Comparison of ENCODE assay signal across 20 mouse cellular contexts in the genomic region with DNA sequence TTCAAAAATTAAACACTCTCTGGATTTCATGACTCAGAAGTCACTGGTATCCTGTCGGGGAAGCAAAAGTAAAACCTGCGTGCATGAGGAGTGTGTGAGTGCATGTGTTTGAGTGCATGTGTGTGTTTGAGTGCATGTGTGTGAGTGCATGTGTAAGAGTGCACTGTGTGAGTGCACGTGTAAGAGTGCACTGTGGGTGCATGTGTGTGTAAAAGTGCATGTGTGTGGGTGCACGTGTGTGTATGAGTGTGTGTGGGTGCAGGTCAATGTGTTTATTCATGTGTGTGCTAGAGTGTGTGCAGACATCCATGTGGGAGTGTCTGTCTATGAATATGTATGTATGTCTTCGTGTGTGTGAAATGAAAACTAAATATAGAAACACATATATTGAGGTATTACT. TPM values are rescaled to one million over a fixed set of nuclear protein-coding genes. Genes with fewer than 3 reads are reported as not detected.
DNase-seq lines count a peak whose midpoint lies in the region; ATAC-seq and TF ChIP-seq lines count a peak whose summit lies in the region.
"Had no signal": no experiment of that assay in that cellular context is flagged by ENCODE, and none has a peak within 500 bp of the region (broad histone marks: within the 10 kb centered on the region; RNA-seq: fewer than 3 reads in every experiment).

No protein-coding gene starts in this region.

- ATAC-seq in megakaryocyte, adult 5-6 weeks (ENCODE audit: poor library complexity, severe bottlenecking) = no peak
- ATAC-seq: activated CD4-positive, CD25-positive, alpha-beta regulatory T cell, adult 4 months; CD4-positive, CD25-positive, alpha-beta regulatory T cell, adult 4 months; Patski had no signal

- TF ChIP-seq CTCF in MEL (IDR thresholded peaks at IDR 0.05 in 2 of 3, conservative IDR thresholded peaks at IDR 0.05 in 1 of 3; ENCODE audit: control insufficient read depth in 1 of 3, insufficient read depth in 1 of 3, low read depth in 2 of 3, low read length in 3 of 3, poor library complexity in 1 of 3, severe bottlenecking in 1 of 3) = no peak

- no peak for TF ChIP-seq EP300 in MEL (IDR thresholded peaks at IDR 0.05; ENCODE audit: low read depth in 1 of 2, low read length in 2 of 2)

- no peaks in the 10 kb centered on the region for H3K9me3 ChIP-seq in megakaryocyte, embryonic 14.5 days
- no peaks in the 10 kb centered on the region for H3K9me3 ChIP-seq in MEL (replicated peaks; ENCODE audit: insufficient read depth, low read length)
- H3K9me3 ChIP-seq: G1E had no signal

- no peak for DNase-seq in MEL (ENCODE audit: low read depth, low spot score)
- no peak for DNase-seq in ovary, postnatal 10 days (ENCODE audit: low spot score)
- DNase-seq: adrenal gland, adult 2 months; adrenal gland, adult 8-10 months; adrenal gland, postnatal 10 days; adrenal gland, postnatal 14 days; adrenal gland, postnatal 25 days; adrenal gland, postnatal 36 days; B cell, adult 2 months; cerebellum, adult 11 months; cerebellum, adult 11-12 months; cerebellum, adult 18-20 months; cerebellum, adult 2 months had no signal

- TF ChIP-seq RAD21 in MEL (IDR thresholded peaks at IDR 0.05; ENCODE audit: low read depth, low read length) = no peak

- TF ChIP-seq POLR2A in MEL (IDR thresholded peaks at IDR 0.05; ENCODE audit: control insufficient read depth in 1 of 2, insufficient read depth in 1 of 2, low read depth in 1 of 2, low read length in 2 of 2, poor library complexity in 1 of 2) = no peak

- H3K36me3 ChIP-seq in megakaryocyte, embryonic 14.5 days (replicated peaks; ENCODE audit: low read length) = peaks cover 33% of the 10 kb centered on the region
- H3K36me3 ChIP-seq in MEL (ENCODE audit: control insufficient read depth in 1 of 2, insufficient read depth in 2 of 2, low read length in 2 of 2) = peaks cover 0 to 4% of the 10 kb centered on the region in 2 experiments; a peak in 2 of 4 replicates

- peak overlapping the region; percentile 72 for H3K4me3 ChIP-seq in megakaryocyte, embryonic 14.5 days (replicated peaks)
- H3K4me3 ChIP-seq in MEL (ENCODE audit: control insufficient read depth in 1 of 2, insufficient read depth in 1 of 2, low read depth in 2 of 2, low read length in 2 of 2) = no peak overlapping the region

- H3K4me1 ChIP-seq in megakaryocyte, embryonic 14.5 days = no peaks in the 10 kb centered on the region
- H3K4me1 ChIP-seq in MEL (ENCODE audit: control insufficient read depth in 1 of 2, insufficient read depth in 2 of 2, low read length in 2 of 2) = no peaks in the 10 kb centered on the region

- H3K79me2 ChIP-seq in MEL (ENCODE audit: control insufficient read depth, insufficient read depth, low read length, poor library complexity) = no peaks in the 10 kb centered on the region

- no peak overlapping the region for H3K9ac ChIP-seq in MEL (ENCODE audit: control insufficient read depth, low read depth, low read length, poor library complexity, severe bottlenecking)

- no peak overlapping the region for H3K27ac ChIP-seq in MEL (ENCODE audit: control insufficient read depth, low read depth, low read length)

- no peaks in the 10 kb centered on the region for H3K27me3 ChIP-seq in megakaryocyte, embryonic 14.5 days (replicated peaks)
- no peaks in the 10 kb centered on the region for H3K27me3 ChIP-seq in MEL (ENCODE audit: control insufficient read depth in 1 of 2, insufficient read depth in 2 of 2, low read length in 2 of 2)
- H3K27me3 ChIP-seq: CH12.LX, Patski had no signal

TF ChIP-seq in MEL, 35 proteins besides CTCF, POLR2A, EP300 and RAD21:
- no peak for TF ChIP-seq NRF1 (IDR thresholded peaks at IDR 0.05; ENCODE audit: insufficient read depth, low read depth, low read length, poor library complexity, severe bottlenecking)
- TF ChIP-seq GABPA (IDR thresholded peaks at IDR 0.05; ENCODE audit: low read depth, low read length) = no peak
- peak; percentile 74; the same call in 1 of the 2 replicates for TF ChIP-seq POLR2AphosphoS5 (IDR thresholded peaks at IDR 0.05; ENCODE audit: borderline replicate concordance, low read depth, low read length)
- no peak for TF ChIP-seq RCOR1 (IDR thresholded peaks at IDR 0.05; ENCODE audit: low read depth, low read length)
- no peak for TF ChIP-seq MXI1 (IDR thresholded peaks at IDR 0.05; ENCODE audit: low read depth, low read length)
- TF ChIP-seq MAFK (IDR thresholded peaks at IDR 0.05; ENCODE audit: borderline replicate concordance, low read depth, low read length) = no peak
- no peak for TF ChIP-seq ZMIZ1 (IDR thresholded peaks at IDR 0.05; ENCODE audit: low read depth, low read length)
- TF ChIP-seq CHD1 (IDR thresholded peaks at IDR 0.05; ENCODE audit: low read depth, low read length) = no peak
TF ChIP-seq in MEL: peak in this region for 1.

RNA-seq across cellular contexts. Expression of a gene that starts 51.4 kb away (rescaled TPM):
- polyA plus RNA-seq in megakaryocyte, embryonic 14.5 days (2012; ENCODE audit: insufficient read depth, low replicate concordance) = 3.5 TPM in 1 of 2 replicates, not detected in the other
- total RNA-seq in megakaryocyte, adult 5-6 weeks (2015) = 7.2 and 10.1 TPM in 2 replicates
- total RNA-seq in megakaryocyte, adult 5-6 weeks (2017) = 21.0 and 23.6 TPM in 2 replicates
- 54.5 and 59.1 TPM in 2 replicates for total RNA-seq in MEL (2012; rRNA removed)
- 10 to 100 TPM in 1 of 2 experiments, not detected in 1; 70.5 TPM for polyA plus RNA-seq in MEL (2012; ENCODE audit: insufficient read depth in 1 of 2, insufficient read length in 2 of 2, low read depth in 1 of 2, low replicate concordance in 2 of 2, missing spikeins in 1 of 2)
